Mouse (Mus musculus) neural tube, embryonic 10.5 days (tissue): Measurements from ENCODE around the gene L3mbtl3.

Source experiments
- DNase-seq: peaks from one replicate; pipeline ENCODE4 v3.0.0-alpha.2; 2017; ENCODE audit warnings: low spot score; ENCODE audit errors: extremely low spot score

Gene L3mbtl3

GRCm38 (mm10) chr10:26375790-26376545 is at the start of gene L3mbtl3:
L3mbtl3 (minus strand) TSS chr10:26375971.
- DNase-seq = peak; percentile 89

GRCm38 (mm10) chr10:26421168-26421567 is 45.4 kb upstream of the L3mbtl3 start:
- DNase-seq = no peak

DNA sequence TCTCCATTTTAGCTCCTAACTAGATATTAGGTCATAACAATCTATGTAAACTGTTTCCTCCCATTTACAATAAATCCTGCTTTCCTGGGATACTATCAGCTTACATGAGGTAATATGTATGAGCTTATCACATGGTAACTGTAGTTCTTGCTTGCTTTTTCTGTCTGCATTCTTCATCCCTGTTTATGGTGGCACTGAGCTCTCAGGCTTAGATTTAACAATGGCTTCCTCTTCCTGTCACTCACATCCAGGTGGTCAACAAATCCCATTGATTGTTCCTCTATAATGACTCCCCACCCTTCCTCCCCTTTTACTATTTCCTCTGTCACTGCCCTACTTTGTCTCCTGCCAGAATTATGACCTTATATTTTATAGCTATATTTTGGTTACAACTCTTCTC is 12.9 kb upstream of the L3mbtl3 start:
- no peak for DNase-seq

DNA sequence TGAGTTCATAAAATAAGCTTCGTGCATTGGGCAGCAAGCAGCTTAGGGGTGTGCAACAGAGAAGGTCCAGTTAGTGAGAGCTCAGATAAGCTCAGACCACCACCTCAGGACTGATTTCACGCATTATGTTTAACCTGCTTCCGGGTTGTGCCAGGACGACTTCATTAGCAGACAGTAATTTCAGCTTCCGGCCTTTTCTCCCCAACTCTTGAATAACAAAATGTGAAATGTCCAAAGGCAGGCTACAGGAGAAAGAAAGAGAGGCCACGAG is 1.5 kb upstream of the L3mbtl3 start:
- DNase-seq = no peak

- DNase-seq = no peak
These were observed 968 bp upstream of the L3mbtl3 start for GRCm38 (mm10) chr10:26376546-26377331.

DNA sequence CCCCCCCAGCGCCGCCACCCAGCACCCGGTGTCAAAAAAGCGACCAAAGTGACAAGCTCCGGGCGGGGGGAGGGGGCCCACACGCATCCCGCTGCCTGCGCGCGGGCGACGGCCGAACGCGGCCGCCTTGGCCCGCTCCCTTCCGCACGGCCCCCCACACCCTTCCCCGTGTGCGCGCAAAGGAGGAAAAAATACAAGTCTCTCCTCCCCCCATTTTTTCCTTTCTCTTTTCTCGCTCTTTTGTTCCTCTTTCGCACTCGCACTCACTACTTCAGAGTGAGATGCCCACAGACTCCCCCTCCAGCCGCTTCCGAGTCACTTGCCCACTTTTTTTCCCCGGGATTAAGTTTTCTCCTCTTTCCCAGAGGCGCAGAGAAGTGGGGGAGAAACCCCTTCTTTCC is 420 bp downstream of the L3mbtl3 start:
- no peak for DNase-seq

DNA sequence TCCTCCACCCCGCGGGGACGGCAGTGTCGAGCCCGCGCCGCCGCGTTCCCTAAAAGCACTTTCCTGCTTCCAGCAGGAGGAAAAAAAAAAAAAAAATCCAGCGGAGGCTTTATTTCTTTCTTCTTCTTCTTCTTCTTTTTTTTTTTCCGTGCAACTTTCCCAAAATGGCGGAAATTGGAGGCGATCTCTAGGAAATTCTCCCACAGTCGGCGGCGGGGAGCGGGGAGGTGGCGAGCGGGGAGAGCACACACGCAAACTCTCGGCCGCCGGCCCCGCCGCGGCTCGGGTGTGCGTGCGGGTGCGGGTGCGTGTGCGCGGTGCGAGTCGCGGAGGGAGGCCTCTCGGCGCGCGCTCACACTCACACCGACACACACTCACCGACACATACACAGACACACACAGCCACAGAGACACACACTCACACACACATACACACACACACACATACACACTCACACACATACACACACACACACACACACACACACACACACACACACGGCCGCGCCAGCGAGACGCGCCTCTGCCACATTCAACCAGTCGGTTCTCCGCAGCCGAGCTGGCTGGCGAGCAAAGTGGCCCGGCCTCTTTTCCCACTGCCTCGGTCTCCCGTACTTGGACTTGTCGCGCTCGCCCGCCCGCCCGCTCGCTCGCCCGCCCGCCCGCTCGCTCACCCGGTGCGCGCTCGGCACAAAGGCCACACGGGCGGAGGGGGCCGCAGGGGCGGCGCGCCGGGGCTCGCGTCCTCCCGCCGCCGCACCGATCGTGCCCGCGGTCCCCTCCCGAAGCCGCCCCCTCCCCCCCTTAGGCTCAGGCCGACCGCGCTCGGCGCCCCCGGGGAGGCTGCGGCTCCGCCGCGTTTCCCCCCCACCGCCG is 1.1 kb downstream of the L3mbtl3 start:
- peak; percentile 77 for DNase-seq

GRCm38 (mm10) chr10:26373951-26374435 is 1.8 kb downstream of the L3mbtl3 start:
- peak; percentile 74 for DNase-seq

GRCm38 (mm10) chr10:26372940-26373931 is 2.5 kb downstream of the L3mbtl3 start:
- DNase-seq = peak; percentile 75

DNA sequence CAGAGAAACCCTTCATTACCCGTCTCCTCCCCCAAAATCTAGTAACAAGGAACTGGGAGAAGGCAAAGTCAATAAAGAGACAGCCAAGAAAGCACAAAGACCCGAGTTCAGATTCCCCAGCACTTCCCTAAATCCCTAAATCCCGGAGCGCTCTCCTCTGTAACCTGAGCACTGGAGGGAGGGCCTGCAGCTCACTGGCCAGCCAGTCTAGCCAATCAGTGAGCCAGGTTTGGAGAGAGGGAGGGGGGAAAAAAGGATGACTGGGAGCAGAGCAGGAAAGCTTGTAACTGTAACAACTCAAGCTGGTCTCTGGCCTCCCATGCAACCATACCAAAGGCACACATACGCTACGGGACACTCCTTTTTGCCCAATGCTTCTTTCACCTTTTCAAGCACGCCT is 4.4 kb downstream of the L3mbtl3 start:
- peak; percentile 22 for DNase-seq

DNA sequence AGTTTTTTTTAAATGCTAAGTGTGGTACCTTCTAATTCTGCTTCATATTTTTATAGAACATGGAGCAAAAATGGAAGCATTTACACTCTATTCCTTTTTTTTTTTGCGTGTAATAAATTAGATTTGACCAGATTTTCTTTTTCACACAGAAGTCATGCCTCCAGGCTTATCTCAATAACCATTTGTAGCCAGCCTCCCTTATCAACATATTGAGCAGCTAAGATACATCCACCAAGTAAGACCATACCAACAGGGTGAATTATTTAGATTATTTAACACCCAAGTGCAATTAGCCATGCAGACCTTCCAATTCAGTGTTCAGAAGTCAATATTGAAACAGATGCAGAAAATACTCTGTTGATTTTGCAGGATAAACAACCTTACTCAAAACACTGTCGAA is 10.8 kb downstream of the L3mbtl3 start:
- no peak for DNase-seq

DNA sequence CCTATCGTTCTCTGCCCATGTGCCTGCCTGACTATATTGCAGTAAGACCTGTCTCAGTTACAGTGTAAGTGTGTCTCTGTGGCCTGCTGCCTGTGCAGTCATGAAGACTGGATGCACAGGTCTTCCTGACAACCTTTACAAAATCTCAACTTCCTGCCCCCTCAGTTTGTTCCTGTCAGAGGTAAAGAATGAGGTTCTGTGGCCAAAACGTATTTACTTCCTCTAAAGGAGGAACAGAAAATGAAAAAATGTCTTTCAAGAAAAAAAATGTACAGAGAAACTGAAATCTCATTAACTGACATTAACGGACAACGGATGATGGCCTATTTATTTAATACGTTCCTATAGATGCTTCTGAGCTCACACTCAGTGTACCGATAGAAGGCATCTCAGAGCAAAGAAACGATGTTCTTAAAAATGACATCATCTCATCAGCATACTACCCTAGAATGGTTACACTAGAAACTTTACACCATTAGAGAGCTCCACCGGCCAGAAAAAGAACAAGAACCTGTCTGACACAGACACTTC is 11.4 kb downstream of the L3mbtl3 start:
- no peak for DNase-seq

- no peak for DNase-seq
These were observed 12.2 kb downstream of the L3mbtl3 start for GRCm38 (mm10) chr10:26363605-26364004.

DNA sequence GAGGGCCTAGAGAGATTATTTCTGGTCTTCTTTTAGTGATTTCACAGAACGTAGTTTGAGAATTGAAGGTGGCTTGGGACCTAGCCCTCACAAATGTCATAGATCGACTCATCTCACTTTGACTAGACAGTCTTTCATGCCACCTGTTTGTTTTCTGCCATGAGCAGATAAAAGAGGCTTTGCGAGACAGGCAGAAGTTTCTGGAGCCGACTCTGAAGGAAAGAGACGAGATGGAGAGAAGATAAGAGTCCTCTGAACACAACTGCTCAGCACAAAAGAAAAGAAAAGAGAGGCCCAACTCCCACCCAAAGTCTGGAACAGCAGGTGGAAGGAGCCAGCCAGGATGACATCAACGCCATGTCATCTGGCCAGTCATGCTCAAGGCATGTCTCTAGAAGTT is 17.0 kb downstream of the L3mbtl3 start:
- no peak for DNase-seq

- no peak for DNase-seq
These were observed 17.5 kb downstream of the L3mbtl3 start for GRCm38 (mm10) chr10:26358231-26358630.

DNA sequence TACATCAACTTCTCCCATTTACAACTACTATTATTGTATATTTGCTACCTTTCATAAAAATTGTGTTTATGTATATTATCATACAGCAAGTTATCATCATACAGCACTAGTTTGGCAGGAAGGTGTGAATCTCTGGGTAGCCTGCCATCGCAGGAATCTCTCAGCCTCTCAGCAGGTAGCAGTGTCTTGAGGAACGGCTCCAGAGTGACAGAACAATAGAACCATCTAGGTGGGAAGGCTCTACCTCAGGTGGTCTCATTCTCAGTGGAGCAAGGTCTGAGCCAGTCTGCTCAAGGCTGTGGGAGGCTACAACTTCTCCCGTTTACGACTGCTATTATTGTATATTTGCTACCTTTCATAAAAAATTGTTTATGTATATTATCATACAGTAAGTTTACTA is 22.0 kb downstream of the L3mbtl3 start:
- DNase-seq = no peak

GRCm38 (mm10) chr10:26351129-26351738 is 24.5 kb downstream of the L3mbtl3 start:
- no peak for DNase-seq

- no peak for DNase-seq
These were observed 25.6 kb downstream of the L3mbtl3 start for GRCm38 (mm10) chr10:26350153-26350552.

- DNase-seq = no peak
These were observed 28.2 kb downstream of the L3mbtl3 start for GRCm38 (mm10) chr10:26347614-26348013.

DNA sequence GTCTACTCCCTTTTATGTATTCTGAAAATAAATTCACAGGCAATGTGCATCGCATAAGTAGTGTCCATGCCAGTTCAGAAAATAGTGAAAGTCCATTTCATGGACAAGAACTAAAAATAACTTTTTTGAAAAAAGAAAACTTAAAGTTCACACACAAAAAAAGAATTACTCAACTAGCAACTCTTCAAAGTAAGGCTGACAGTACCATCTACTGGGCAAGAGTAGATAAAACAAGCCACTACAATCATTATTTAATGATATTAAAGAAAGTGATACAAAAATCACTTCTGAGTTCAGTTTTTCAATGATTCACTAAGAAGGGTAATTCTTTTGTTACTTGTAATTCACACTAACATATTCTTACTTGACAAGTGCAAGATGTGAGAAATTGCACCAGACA is 29.9 kb downstream of the L3mbtl3 start:
- DNase-seq = no peak
